In genomic region chr9:53264387-53264786, GRCm38 (mm10) we compare ENCODE assay signal across 14 mouse cellular contexts. TPM values are rescaled to one million over a fixed set of nuclear protein-coding genes. Genes with fewer than 3 reads are reported as not detected.
DNase-seq lines count a peak whose midpoint lies in the region; ATAC-seq lines count a peak whose summit lies in the region.
"Had no signal": no experiment of that assay in that cellular context is flagged by ENCODE, and none has a peak within 500 bp of the region (broad histone marks: within the 10 kb centered on the region; RNA-seq: fewer than 3 reads in every experiment).

No protein-coding gene starts in this region.

- no peak overlapping the region for H3K4me2 ChIP-seq in kidney, embryonic 15.5 days
- no peak overlapping the region for H3K4me2 ChIP-seq in stomach, embryonic 15.5 days

- DNase-seq in heart, adult 11 months: peak; percentile 66
- no peak for DNase-seq in heart, postnatal 14 days
- peak; percentile 17 to 62 for DNase-seq in lung, adult 18-20 months
- DNase-seq in lung, postnatal 14 days: no peak
- no peak for DNase-seq in left cerebral cortex, adult 11 months (ENCODE audit: low spot score)
- DNase-seq: adrenal gland, postnatal 14 days; B cell, adult 2 months; liver had no signal

- H3K27me3 ChIP-seq in kidney, embryonic 15.5 days: no peaks in the 10 kb centered on the region
- no peaks in the 10 kb centered on the region for H3K27me3 ChIP-seq in stomach, embryonic 15.5 days (replicated peaks)

- H3K27ac ChIP-seq in kidney, embryonic 15.5 days: peak overlapping the region; percentile 63
- H3K27ac ChIP-seq in stomach, embryonic 15.5 days: no peak overlapping the region
- H3K27ac ChIP-seq: forebrain, embryonic 10.5 days had no signal

- 51% methylated on average over 4 of the region's 4 CpGs for WGBS in kidney, embryonic 15.5 days
- 51% methylated on average over 4 of the region's 4 CpGs for WGBS in stomach, embryonic 15.5 days

- H3K36me3 ChIP-seq in kidney, embryonic 15.5 days: no peaks in the 10 kb centered on the region
- H3K36me3 ChIP-seq in stomach, embryonic 15.5 days: no peaks in the 10 kb centered on the region
- H3K36me3 ChIP-seq: forebrain, embryonic 10.5 days had no signal

- no peak for ATAC-seq in kidney, embryonic 15.5 days (replicated peaks; ENCODE audit: low FRiP score)
- peak; percentile 43; the same call in 1 of the 2 replicates for ATAC-seq in stomach, embryonic 15.5 days (ENCODE audit: insufficient read depth, low FRiP score, low read depth)
- no peak for ATAC-seq in erythroid progenitor cell, adult 5-6 weeks (replicated peaks; ENCODE audit: low FRiP score, poor library complexity, severe bottlenecking)

- H3K4me1 ChIP-seq in kidney, embryonic 15.5 days: peaks cover 15% of the 10 kb centered on the region
- H3K4me1 ChIP-seq in stomach, embryonic 15.5 days: no peaks in the 10 kb centered on the region
- H3K4me1 ChIP-seq: forebrain, embryonic 10.5 days had no signal

- no peak overlapping the region for H3K9ac ChIP-seq in kidney, embryonic 15.5 days
- H3K9ac ChIP-seq in stomach, embryonic 15.5 days: no peak overlapping the region

- intact Hi-C loops in heart, postnatal 14 days (cut with DNase I): no loop called here

- no peaks in the 10 kb centered on the region for H3K9me3 ChIP-seq in kidney, embryonic 15.5 days (replicated peaks)
- no peaks in the 10 kb centered on the region for H3K9me3 ChIP-seq in stomach, embryonic 15.5 days
- H3K9me3 ChIP-seq: forebrain, embryonic 10.5 days had no signal

- no peak overlapping the region for H3K4me3 ChIP-seq in kidney, embryonic 15.5 days (replicated peaks)
- H3K4me3 ChIP-seq in stomach, embryonic 15.5 days (replicated peaks): no peak overlapping the region
- H3K4me3 ChIP-seq: forebrain, embryonic 10.5 days had no signal

RNA-seq across cellular contexts. Expression of gene Ddx10, which starts 16.5 kb away (rescaled TPM):
- total RNA-seq in heart, postnatal 14 days (2021): 1 to 10 TPM; 9.6 to 9.7 TPM
- 30.9 and 31.4 TPM in 2 replicates for polyA plus RNA-seq in kidney, embryonic 15.5 days (2015; fragmentation: Nextera tagmentation; extraction: Ambion mirVana)
- 24.2 and 26.9 TPM in 2 replicates for polyA plus RNA-seq in stomach, embryonic 15.5 days (2015; fragmentation: Nextera tagmentation; extraction: Ambion mirVana)
- total RNA-seq in erythroid progenitor cell, adult 5-6 weeks (2015; ENCODE audit: low replicate concordance): 4.0 and 14.7 TPM in 2 replicates
- 3.4 and 4.0 TPM in 2 replicates for total RNA-seq in erythroid progenitor cell, adult 5-6 weeks (2017; ENCODE audit: low replicate concordance)

RNA-seq across cellular contexts. Expression of gene Exph5, which starts 37.1 kb away (rescaled TPM):
- total RNA-seq in heart, postnatal 14 days (2021): under 1 TPM; 0.22 to 0.34 TPM
- polyA plus RNA-seq in kidney, embryonic 15.5 days (2015; fragmentation: Nextera tagmentation; extraction: Ambion mirVana): 1.9 and 2.2 TPM in 2 replicates
- 7.6 TPM in 2 replicates for polyA plus RNA-seq in stomach, embryonic 15.5 days (2015; fragmentation: Nextera tagmentation; extraction: Ambion mirVana)
- total RNA-seq in erythroid progenitor cell, adult 5-6 weeks (2015; ENCODE audit: low replicate concordance): not detected in 2 replicates
- total RNA-seq in erythroid progenitor cell, adult 5-6 weeks (2017; ENCODE audit: low replicate concordance): not detected in 2 replicates
- total RNA-seq: common myeloid progenitor, adult 5-6 weeks; megakaryocyte-erythroid progenitor cell, adult 5-6 weeks had no signal

Comparison
In these comparisons a context has a peak if more than half of its experiments do, and no peak if none do; other contexts are left out.
1. DNase-seq: peak in heart, adult 11 months (single experiment) and lung, adult 18-20 months (2 of 2); none in heart, postnatal 14 days (0 of 2), lung, postnatal 14 days (single experiment) and left cerebral cortex, adult 11 months (single experiment).